Mouse (Mus musculus) cerebral cortex, adult 2 months (tissue): ENCODE results near the gene Dph3.

ENCODE experiments used
- WGBS: fragments of 180-500 bp; shearing (Covaris S2); methylation state at CpG from one replicate; pipeline ENCODE4 v1.1.7; 2018; 5-methylcytosine and 5-hydroxymethylcytosine counted together

The Dph3 gene

GRCm38 (mm10) chr14:32084761-32085485, 606 bp downstream of the Dph3 start, which contains the start of gene Oxnad1:
Oxnad1 (plus strand) TSS chr14:32085374.
- WGBS = 3% methylated on average over 22 of the region's 22 CpGs

- WGBS = 95% methylated on average over 2 of the region's 2 CpGs
These were observed 2.1 kb downstream of the Dph3 start for GRCm38 (mm10) chr14:32083466-32083865.

GRCm38 (mm10) chr14:32082891-32083290, 2.6 kb downstream of the Dph3 start:
- WGBS = 87% methylated on average over 6 of the region's 6 CpGs

- 60% methylated on average over 10 of the region's 10 CpGs for WGBS
These were observed 4.5 kb downstream of the Dph3 start for GRCm38 (mm10) chr14:32081026-32081425.

- WGBS = 56% methylated on average over 8 of the region's 8 CpGs
These were observed 8.5 kb downstream of the Dph3 start for GRCm38 (mm10) chr14:32076896-32077575.

- 65% methylated on average over 7 of the region's 7 CpGs for WGBS
These were observed 11.6 kb downstream of the Dph3 start for GRCm38 (mm10) chr14:32073901-32074300.

GRCm38 (mm10) chr14:32073211-32073685, 12.3 kb downstream of the Dph3 start:
- 47% methylated on average over 8 of the region's 8 CpGs for WGBS

GRCm38 (mm10) chr14:32061398-32061797, 24.1 kb downstream of the Dph3 start:
- 89% methylated on average over 4 of the region's 4 CpGs for WGBS

- WGBS = 93% methylated on average over 4 of the region's 4 CpGs
These were observed 27.9 kb downstream of the Dph3 start for GRCm38 (mm10) chr14:32057664-32058063.

- WGBS = 98% methylated on average over 2 of the region's 2 CpGs
These were observed 28.9 kb downstream of the Dph3 start for GRCm38 (mm10) chr14:32056675-32057074.

GRCm38 (mm10) chr14:32055781-32056180, 29.7 kb downstream of the Dph3 start:
- WGBS = 82% methylated on average over 8 of the region's 8 CpGs

GRCm38 (mm10) chr14:32054788-32055187, 30.7 kb downstream of the Dph3 start:
- WGBS = 59% methylated on average over 10 of the region's 10 CpGs

- WGBS = 87% methylated on average over 5 of the region's 5 CpGs
These were observed 31.6 kb downstream of the Dph3 start for GRCm38 (mm10) chr14:32053895-32054294.

GRCm38 (mm10) chr14:32050171-32050570, 35.4 kb downstream of the Dph3 start:
- 97% methylated on average over 6 of the region's 6 CpGs for WGBS

GRCm38 (mm10) chr14:32046357-32046756, 39.2 kb downstream of the Dph3 start:
- WGBS = 76% methylated on average over 8 of the region's 8 CpGs

GRCm38 (mm10) chr14:32042108-32042507, 43.4 kb downstream of the Dph3 start:
- 81% methylated on average over 5 of the region's 5 CpGs for WGBS

GRCm38 (mm10) chr14:32037661-32038252, 47.8 kb downstream of the Dph3 start:
- 86% methylated on average over 8 of the region's 8 CpGs for WGBS

- WGBS = 88% methylated on average over 5 of the region's 5 CpGs
These were observed 49.0 kb downstream of the Dph3 start for GRCm38 (mm10) chr14:32036482-32036881.

- 5% methylated on average over 4 of the region's 4 CpGs for WGBS
These were observed 53.0 kb downstream of the Dph3 start for GRCm38 (mm10) chr14:32032522-32032921.
